Mouse (Mus musculus): ENCODE measurements around the gene Glb1l3. TPM values are rescaled to one million over a fixed set of nuclear protein-coding genes. Genes with fewer than 3 reads are reported as not detected.

The Glb1l3 gene
- not detected for polyA plus RNA-seq (2014; fragmentation: Illumina TruSeq; extraction: RNeasy Lipid Tissue Mini Kit (QIAGEN cat#74804); ENCODE audit: low read depth, low replicate concordance)

DNA sequence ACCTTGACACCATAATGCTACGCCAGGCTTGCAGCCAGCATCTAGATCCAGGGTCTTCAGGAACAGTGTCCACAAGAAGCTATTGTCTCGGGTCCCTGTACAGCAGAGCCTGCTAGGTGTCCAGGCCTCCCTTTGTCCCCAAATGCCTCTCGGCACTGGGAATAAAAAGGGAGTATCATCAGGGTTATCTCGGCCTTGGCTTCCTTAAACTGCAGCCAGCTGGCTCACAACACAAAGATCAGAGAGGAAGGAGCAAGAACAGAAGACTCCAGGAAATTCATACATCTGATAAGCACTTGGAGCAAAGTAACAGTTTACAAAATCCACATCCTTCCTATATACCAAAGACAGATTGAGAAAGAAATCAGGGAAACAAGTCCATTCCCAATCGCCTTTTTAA is at the start of gene Glb1l3:
Gene Glb1l3 (minus strand): TSS at position 140 of the 400 bp plus-strand sequence.

DNA sequence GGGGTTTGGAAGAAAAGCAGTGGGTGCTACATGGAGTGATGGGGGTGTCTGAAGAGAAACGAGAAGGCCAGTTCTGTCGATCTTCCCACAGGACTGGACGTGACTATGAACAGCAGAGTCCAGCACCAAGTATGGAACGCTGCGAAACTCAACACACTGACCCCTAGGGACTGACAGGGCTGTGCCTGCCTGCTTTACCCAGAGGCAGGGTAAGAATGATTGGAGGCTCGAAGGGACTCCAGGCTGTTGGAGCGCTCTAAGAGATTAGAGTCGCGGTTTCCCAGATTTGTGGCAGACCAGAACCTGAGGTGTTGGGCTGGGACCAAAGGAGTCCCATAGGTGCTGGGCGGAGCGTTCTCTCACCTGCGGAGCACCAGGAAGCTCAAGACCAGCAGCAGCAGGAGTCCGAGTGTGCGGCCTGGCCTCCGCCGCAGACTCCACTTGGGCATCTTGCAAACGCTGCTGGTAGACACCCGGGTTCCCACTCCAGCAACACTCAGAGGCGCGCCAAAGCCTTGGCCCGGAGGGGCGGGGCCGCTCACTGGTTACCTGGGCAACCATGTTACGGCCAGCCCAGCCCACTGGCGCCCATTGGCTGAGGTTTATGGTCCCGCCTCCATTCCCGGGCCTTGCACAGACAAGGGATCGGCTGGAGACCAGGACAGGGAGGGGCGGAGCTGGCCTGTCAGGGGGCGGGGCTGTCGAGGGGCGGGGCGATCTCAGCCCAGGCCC is 54.6 kb downstream of the Glb1l3 start, which contains the start of gene Glb1l2:
Gene Glb1l2 (minus strand): TSS at position 534 of the 732 bp plus-strand sequence.

Other genes with a start within 250 kb of the Glb1l3 start
- not detected for gene B3gat1, start 127.2 kb downstream of the Glb1l3 start, polyA plus RNA-seq (2014; fragmentation: Illumina TruSeq; extraction: RNeasy Lipid Tissue Mini Kit (QIAGEN cat#74804); ENCODE audit: low read depth, low replicate concordance)
- not detected for gene Glb1l2, start 54.4 kb downstream of the Glb1l3 start, polyA plus RNA-seq (2014; fragmentation: Illumina TruSeq; extraction: RNeasy Lipid Tissue Mini Kit (QIAGEN cat#74804); ENCODE audit: low read depth, low replicate concordance)
- not detected for gene Gm1110, start 62.2 kb upstream of the Glb1l3 start, polyA plus RNA-seq (2014; fragmentation: Illumina TruSeq; extraction: RNeasy Lipid Tissue Mini Kit (QIAGEN cat#74804); ENCODE audit: low read depth, low replicate concordance)
- gene Acad8, start 138.7 kb upstream of the Glb1l3 start, polyA plus RNA-seq (2014; fragmentation: Illumina TruSeq; extraction: RNeasy Lipid Tissue Mini Kit (QIAGEN cat#74804); ENCODE audit: low read depth, low replicate concordance) = 36.3 TPM
- gene Thyn1, start 138.8 kb upstream of the Glb1l3 start, polyA plus RNA-seq (2014; fragmentation: Illumina TruSeq; extraction: RNeasy Lipid Tissue Mini Kit (QIAGEN cat#74804); ENCODE audit: low read depth, low replicate concordance) = 34.1 TPM
- gene Vps26b, start 169.2 kb upstream of the Glb1l3 start, polyA plus RNA-seq (2014; fragmentation: Illumina TruSeq; extraction: RNeasy Lipid Tissue Mini Kit (QIAGEN cat#74804); ENCODE audit: low read depth, low replicate concordance) = 15.6 TPM
- 8.8 TPM for gene Ncapd3, start 169.3 kb upstream of the Glb1l3 start, polyA plus RNA-seq (2014; fragmentation: Illumina TruSeq; extraction: RNeasy Lipid Tissue Mini Kit (QIAGEN cat#74804); ENCODE audit: low read depth, low replicate concordance)

Data from liver, adult 10 weeks (tissue).